Mouse (Mus musculus) liver, adult 2 months (tissue): ENCODE data around the gene Prss2.
"Not testable (repeated sequence)": the region's sequence is repeated elsewhere in the genome, so short reads cannot be mapped to it uniquely, and the experiment has no call there.

Experiments
- CTCF ChIP-seq: fragments of 200-500 bp; IDR thresholded peaks from 2 replicates; pipeline ENCODE4 v1.5.1; 2011; ENCODE audit warnings: low read depth, low read length, control low read depth
- POLR2A ChIP-seq: fragments of 200-500 bp; IDR thresholded peaks from 2 replicates; pipeline ENCODE4 v1.6.1; 2011; ENCODE audit warnings: low read length, control low read depth; ENCODE audit not compliant: insufficient read depth; ENCODE audit errors: extremely low read depth

GRCm38 (mm10) chr6:41563104-41563951, 41.7 kb downstream of the Prss2 start:
- not testable (repeated sequence) for TF ChIP-seq POLR2A, CTCF
